Mouse (Mus musculus) testis, adult 2 months (tissue): ENCODE data around the gene Cyp3a13.
"Not testable (repeated sequence)": the region's sequence is repeated elsewhere in the genome, so short reads cannot be mapped to it uniquely, and the experiment has no call there.

Experiments
- CTCF ChIP-seq: fragments of 200-500 bp; IDR thresholded peaks from 2 replicates; pipeline ENCODE4 v1.5.1; 2012; ENCODE audit warnings: low read depth, mild to moderate bottlenecking, inconsistent platforms, low read length, moderate library complexity; ENCODE audit not compliant: control insufficient read depth, insufficient read depth, insufficient replicate concordance
- POLR2A ChIP-seq: fragments of 200-500 bp; IDR thresholded peaks from 2 replicates; pipeline ENCODE4 v1.6.1; 2012; ENCODE audit warnings: low read depth, mild to moderate bottlenecking, inconsistent platforms, low read length, moderate library complexity; ENCODE audit not compliant: control insufficient read depth

GRCm38 (mm10) chr5:137933934-137934333 is 12.5 kb upstream of the Cyp3a13 start:
- TF ChIP-seq POLR2A, CTCF: not testable (repeated sequence)
